8 mouse cellular contexts compared by ENCODE assay signal in the genomic region with DNA sequence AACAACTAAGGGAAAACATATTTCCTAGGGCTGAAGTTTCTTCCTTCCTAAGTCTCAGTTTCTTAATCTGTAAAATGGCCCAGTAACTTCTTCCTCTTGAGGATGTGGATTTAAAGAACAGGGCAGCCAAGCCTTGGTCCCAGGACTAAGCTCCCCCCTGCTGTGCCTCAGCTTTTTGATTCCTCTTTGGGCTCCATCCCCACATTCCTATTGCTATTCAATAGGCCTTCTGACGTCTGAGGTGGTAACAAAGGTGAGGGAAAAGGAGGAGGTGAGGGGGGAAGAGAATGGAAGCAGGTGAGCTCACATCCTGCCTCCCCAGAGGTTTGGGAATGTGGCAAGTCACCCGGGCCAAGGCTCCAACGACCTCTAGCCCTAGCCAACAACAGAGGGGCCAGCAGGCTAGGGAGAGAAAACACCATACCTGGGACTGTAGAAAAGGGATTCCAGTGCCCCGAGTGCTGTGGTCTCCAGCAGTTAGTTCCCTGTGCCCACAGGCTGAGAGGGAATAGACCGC. TPM values are rescaled to one million over a fixed set of nuclear protein-coding genes. Genes with fewer than 3 reads are reported as not detected.
DNase-seq lines count a peak whose midpoint lies in the region; ATAC-seq and TF ChIP-seq lines count a peak whose summit lies in the region.
"Had no signal": no experiment of that assay in that cellular context is flagged by ENCODE, and none has a peak within 500 bp of the region (broad histone marks: within the 10 kb centered on the region; RNA-seq: fewer than 3 reads in every experiment).

No protein-coding gene starts in this region.

- no peak overlapping the region for H3K4me3 ChIP-seq in kidney, embryonic 16.5 days (ENCODE audit: low read length)
- H3K4me3 ChIP-seq in ES-E14 (ENCODE audit: insufficient read depth in 1 of 2, low read depth in 1 of 2, low read length in 2 of 2, poor library complexity in 1 of 2, severe bottlenecking in 1 of 2): peak overlapping the region in 1 of 2 experiments; percentile 46; a peak in 2 of 4 replicates
- H3K4me3 ChIP-seq in embryonic facial prominence, embryonic 13.5 days: no peak overlapping the region
- H3K4me3 ChIP-seq in liver, embryonic 15.5 days (replicated peaks): no peak overlapping the region
- H3K4me3 ChIP-seq: neural tube, embryonic 13.5 days had no signal

- H3K4me1 ChIP-seq in kidney, embryonic 16.5 days (ENCODE audit: insufficient read depth, low read length): peaks cover 71% of the 10 kb centered on the region
- H3K4me1 ChIP-seq in ES-E14 (ENCODE audit: control insufficient read depth in 2 of 2, insufficient read depth in 2 of 2, low read length in 2 of 2, poor library complexity in 1 of 2): peaks cover 22 to 70% of the 10 kb centered on the region in 2 experiments
- peaks cover 67% of the 10 kb centered on the region for H3K4me1 ChIP-seq in embryonic facial prominence, embryonic 13.5 days
- H3K4me1 ChIP-seq in liver, embryonic 15.5 days (replicated peaks): peaks cover 88% of the 10 kb centered on the region

- in situ Hi-C loops in ES-E14 (cut with MboI; ENCODE audit: low sequenced_read_pairs in 2 of 2, unreplicated experiment in 2 of 2): no loop called here

- no peaks in the 10 kb centered on the region for H3K9me3 ChIP-seq in kidney, embryonic 16.5 days (ENCODE audit: low read length)
- H3K9me3 ChIP-seq in ES-E14 (ENCODE audit: control insufficient read depth, insufficient read depth, low read depth, low read length): no peaks in the 10 kb centered on the region
- H3K9me3 ChIP-seq in embryonic facial prominence, embryonic 13.5 days: no peaks in the 10 kb centered on the region
- no peaks in the 10 kb centered on the region for H3K9me3 ChIP-seq in liver, embryonic 15.5 days (replicated peaks)
- H3K9me3 ChIP-seq: neural tube, embryonic 13.5 days had no signal

- no peak for ATAC-seq in kidney, embryonic 16.5 days (ENCODE audit: low FRiP score, low TSS enrichment)
- no peak for ATAC-seq in embryonic facial prominence, embryonic 13.5 days (ENCODE audit: insufficient number of reproducible peaks, insufficient read depth, low FRiP score, low TSS enrichment, low read depth)
- no peak for ATAC-seq in liver, embryonic 15.5 days (ENCODE audit: insufficient read depth)

- no peak for DNase-seq in kidney, postnatal 4 days
- DNase-seq in ES-E14 (ENCODE audit: low read depth, low spot score) (peak; percentile 80), adipocyte (ENCODE audit: low spot score) (no peak)
- DNase-seq in kidney, adult 18-20 months: no peak

- no peaks in the 10 kb centered on the region for H3K27me3 ChIP-seq in kidney, embryonic 16.5 days (ENCODE audit: insufficient read depth, low read length)
- H3K27me3 ChIP-seq in embryonic facial prominence, embryonic 13.5 days: peaks cover 12% of the 10 kb centered on the region
- H3K27me3 ChIP-seq in liver, embryonic 15.5 days: no peaks in the 10 kb centered on the region
- H3K27me3 ChIP-seq: neural tube, embryonic 13.5 days had no signal

- peak overlapping the region; percentile 72 for H3K27ac ChIP-seq in kidney, embryonic 16.5 days (ENCODE audit: low read length)
- peak overlapping the region; percentile 96 for H3K27ac ChIP-seq in ES-E14 (ENCODE audit: insufficient read depth, low read depth, low read length, poor library complexity, severe bottlenecking)
- H3K27ac ChIP-seq in embryonic facial prominence, embryonic 13.5 days: peak overlapping the region; percentile 60
- H3K27ac ChIP-seq in liver, embryonic 15.5 days (replicated peaks): peak overlapping the region; percentile 69
- H3K27ac ChIP-seq: neural tube, embryonic 13.5 days had no signal

- H3K9ac ChIP-seq in kidney, embryonic 16.5 days (replicated peaks; ENCODE audit: low read length): no peak overlapping the region
- peak overlapping the region; percentile 24 for H3K9ac ChIP-seq in ES-E14 (ENCODE audit: insufficient read depth, low read depth, low read length, poor library complexity, severe bottlenecking)
- H3K9ac ChIP-seq in embryonic facial prominence, embryonic 13.5 days: no peak overlapping the region
- no peak overlapping the region for H3K9ac ChIP-seq in liver, embryonic 15.5 days
- H3K9ac ChIP-seq: neural tube, embryonic 13.5 days had no signal

- peaks cover under 1% of the 10 kb centered on the region; the same call in 1 of the 2 replicates for H3K36me3 ChIP-seq in kidney, embryonic 16.5 days (ENCODE audit: insufficient read depth, low read length)
- H3K36me3 ChIP-seq in ES-E14 (ENCODE audit: control insufficient read depth, insufficient read depth, low read length, poor library complexity, severe bottlenecking): peaks cover 1% of the 10 kb centered on the region; the same call in 1 of the 2 replicates
- H3K36me3 ChIP-seq in embryonic facial prominence, embryonic 13.5 days: no peaks in the 10 kb centered on the region
- peaks cover 20% of the 10 kb centered on the region for H3K36me3 ChIP-seq in liver, embryonic 15.5 days (replicated peaks)

- no peak overlapping the region for H3K4me2 ChIP-seq in kidney, embryonic 16.5 days (replicated peaks; ENCODE audit: low read depth, low read length)
- H3K4me2 ChIP-seq in embryonic facial prominence, embryonic 13.5 days: no peak overlapping the region
- peak overlapping the region; percentile 42 for H3K4me2 ChIP-seq in liver, embryonic 15.5 days
- H3K4me2 ChIP-seq: neural tube, embryonic 13.5 days had no signal

- 37% methylated on average over 5 of the region's 5 CpGs for WGBS in kidney, embryonic 16.5 days
- 41% methylated on average over 5 of the region's 5 CpGs for whole genome bisulfite sequencing in embryonic facial prominence, embryonic 13.5 days
- WGBS in liver, embryonic 15.5 days (ENCODE audit: insufficient replicate concordance): 47% methylated on average over 5 of the region's 5 CpGs

TF ChIP-seq in ES-E14, 5 proteins besides CTCF, POLR2A, EP300 and RAD21:
- TF ChIP-seq ZC3H11A (IDR thresholded peaks at IDR 0.05; ENCODE audit: borderline replicate concordance, low read depth, low read length): no peak
- TF ChIP-seq HCFC1 (IDR thresholded peaks at IDR 0.05; ENCODE audit: borderline replicate concordance, insufficient read depth, low read length): no peak
- 0 out of 2 replicates have a peak, but pooled peaks have one; percentile 36 for TF ChIP-seq MAFK (IDR thresholded peaks at IDR 0.05; ENCODE audit: insufficient read depth, low read depth, low read length)
- TF ChIP-seq CHD2 (IDR thresholded peaks at IDR 0.05; ENCODE audit: low read depth, low read length): no peak
- no peak for TF ChIP-seq ZNF384 (IDR thresholded peaks at IDR 0.05; ENCODE audit: low read depth, low read length)

RNA-seq across cellular contexts. Expression of a gene that starts 12.4 kb away (rescaled TPM):
- 12.0 and 14.3 TPM in 2 replicates for polyA plus RNA-seq in kidney, embryonic 16.5 days (2015; fragmentation: Nextera tagmentation; extraction: Ambion mirVana)
- 35.7 and 42.7 TPM in 2 replicates for total RNA-seq in ES-E14 (2012; rRNA removed)
- 4.5 and 5.5 TPM in 2 replicates for polyA plus RNA-seq in embryonic facial prominence, embryonic 13.5 days (2015; fragmentation: Nextera tagmentation; extraction: Ambion mirVana)
- 5.5 TPM in 2 replicates for polyA plus RNA-seq in liver, embryonic 15.5 days (2015; fragmentation: Nextera tagmentation; extraction: Ambion mirVana)
